ENCODE assay signal across 14 mouse cellular contexts in genomic region chr12:100001910-100002309, GRCm38 (mm10). TPM values are rescaled to one million over a fixed set of nuclear protein-coding genes. Genes with fewer than 3 reads are reported as not detected.
DNase-seq lines count a peak whose midpoint lies in the region; ATAC-seq and TF ChIP-seq lines count a peak whose summit lies in the region.
"Had no signal": no experiment of that assay in that cellular context is flagged by ENCODE, and none has a peak within 500 bp of the region (broad histone marks: within the 10 kb centered on the region; RNA-seq: fewer than 3 reads in every experiment).

No protein-coding gene starts in this region.

- H3K9me3 ChIP-seq in heart, embryonic 11.5 days (replicated peaks; ENCODE audit: control insufficient read depth, low read length), result no peaks in the 10 kb centered on the region
- no peaks in the 10 kb centered on the region for H3K9me3 ChIP-seq in midbrain, postnatal 0 days (ENCODE audit: low read length)
- H3K9me3 ChIP-seq in midbrain, embryonic 14.5 days (ENCODE audit: control insufficient read depth, low read length), result no peaks in the 10 kb centered on the region
- no peaks in the 10 kb centered on the region for H3K9me3 ChIP-seq in lung, embryonic 14.5 days (ENCODE audit: low read depth, low read length)
- H3K9me3 ChIP-seq in neural tube, embryonic 15.5 days (replicated peaks), result no peaks in the 10 kb centered on the region
- H3K9me3 ChIP-seq: embryonic facial prominence, embryonic 15.5 days; forebrain, embryonic 15.5 days; limb, embryonic 15.5 days; midbrain, embryonic 15.5 days had no signal

- no peak overlapping the region for H3K27ac ChIP-seq in heart, embryonic 11.5 days (ENCODE audit: low read depth, low read length)
- H3K27ac ChIP-seq in midbrain, postnatal 0 days (ENCODE audit: low read depth, low read length), result no peak overlapping the region
- no peak overlapping the region for H3K27ac ChIP-seq in midbrain, embryonic 14.5 days (replicated peaks; ENCODE audit: low read depth, low read length)
- 0 out of 2 replicates have a peak overlapping the region, but pooled peaks have one; percentile 3 for H3K27ac ChIP-seq in lung, embryonic 14.5 days (ENCODE audit: low read depth)
- H3K27ac ChIP-seq in neural tube, embryonic 15.5 days (replicated peaks), result no peak overlapping the region
- H3K27ac ChIP-seq: embryonic facial prominence, embryonic 15.5 days; forebrain, embryonic 15.5 days; limb, embryonic 15.5 days; midbrain, embryonic 15.5 days had no signal

- WGBS in heart, embryonic 11.5 days (ENCODE audit: insufficient replicate concordance), result 75% methylated on average over 3 of the region's 3 CpGs
- 78% methylated on average over 3 of the region's 3 CpGs for WGBS in midbrain, postnatal 0 days
- WGBS in midbrain, embryonic 14.5 days, result 87% methylated on average over 3 of the region's 3 CpGs
- WGBS in lung, embryonic 14.5 days, result 42% methylated on average over 3 of the region's 3 CpGs
- WGBS in neural tube, embryonic 15.5 days, result 79% methylated on average over 3 of the region's 3 CpGs

- no peaks in the 10 kb centered on the region for H3K36me3 ChIP-seq in heart, embryonic 11.5 days (ENCODE audit: control insufficient read depth, insufficient read depth, low read length)
- H3K36me3 ChIP-seq in midbrain, postnatal 0 days (ENCODE audit: insufficient read depth, low read length), result no peaks in the 10 kb centered on the region
- H3K36me3 ChIP-seq in midbrain, embryonic 14.5 days (ENCODE audit: control insufficient read depth, insufficient read depth, low read length), result no peaks in the 10 kb centered on the region
- H3K36me3 ChIP-seq in lung, embryonic 14.5 days (ENCODE audit: insufficient read depth), result no peaks in the 10 kb centered on the region
- H3K36me3 ChIP-seq in neural tube, embryonic 15.5 days, result no peaks in the 10 kb centered on the region
- H3K36me3 ChIP-seq: embryonic facial prominence, embryonic 15.5 days; forebrain, embryonic 15.5 days; limb, embryonic 15.5 days; midbrain, embryonic 15.5 days had no signal

- H3K4me3 ChIP-seq in heart, embryonic 11.5 days (ENCODE audit: low read depth, low read length), result no peak overlapping the region
- H3K4me3 ChIP-seq in midbrain, postnatal 0 days (ENCODE audit: low read depth, low read length), result no peak overlapping the region
- H3K4me3 ChIP-seq in midbrain, embryonic 14.5 days (replicated peaks; ENCODE audit: low read depth, low read length), result no peak overlapping the region
- H3K4me3 ChIP-seq in lung, embryonic 14.5 days (ENCODE audit: low read depth, low read length), result no peak overlapping the region
- H3K4me3 ChIP-seq in neural tube, embryonic 15.5 days (replicated peaks), result no peak overlapping the region
- H3K4me3 ChIP-seq: embryonic facial prominence, embryonic 15.5 days; forebrain, embryonic 15.5 days; limb, embryonic 15.5 days; midbrain, embryonic 15.5 days had no signal

- DNase-seq in heart, adult 18-20 months, result peak; percentile 41 to 51
- peak; percentile 17 for DNase-seq in midbrain, postnatal 0 days (ENCODE audit: low spot score)
- no peak for DNase-seq in midbrain, embryonic 14.5 days
- DNase-seq in lung, embryonic 14.5 days, result peak; percentile 96
- no peak for DNase-seq in right cerebral cortex, postnatal 10 days (ENCODE audit: low spot score in 2 of 2)
- DNase-seq: adrenal gland, postnatal 14 days; thymus, postnatal 25 days had no signal

- no peaks in the 10 kb centered on the region for H3K4me1 ChIP-seq in heart, embryonic 11.5 days (ENCODE audit: control insufficient read depth, insufficient read depth, low read length)
- no peaks in the 10 kb centered on the region for H3K4me1 ChIP-seq in midbrain, postnatal 0 days (ENCODE audit: insufficient read depth, low read length)
- H3K4me1 ChIP-seq in midbrain, embryonic 14.5 days (ENCODE audit: control insufficient read depth, insufficient read depth, low read length), result no peaks in the 10 kb centered on the region
- no peaks in the 10 kb centered on the region for H3K4me1 ChIP-seq in lung, embryonic 14.5 days (ENCODE audit: insufficient read depth)
- no peaks in the 10 kb centered on the region; the same call in 1 of the 2 replicates for H3K4me1 ChIP-seq in neural tube, embryonic 15.5 days
- H3K4me1 ChIP-seq: midbrain, embryonic 15.5 days had no signal

- no peak for ATAC-seq in heart, embryonic 11.5 days (replicated peaks; ENCODE audit: insufficient number of reproducible peaks, low FRiP score, low TSS enrichment)
- no peak for ATAC-seq in midbrain, postnatal 0 days (ENCODE audit: low FRiP score)
- ATAC-seq in midbrain, embryonic 14.5 days (ENCODE audit: low FRiP score, low TSS enrichment), result no peak
- ATAC-seq in lung, embryonic 14.5 days (ENCODE audit: insufficient read depth), result peak; percentile 85
- no peak for ATAC-seq in neural tube, embryonic 15.5 days (ENCODE audit: low FRiP score)
- ATAC-seq: forebrain, embryonic 15.5 days; midbrain, embryonic 15.5 days had no signal

- no peaks in the 10 kb centered on the region for H3K27me3 ChIP-seq in heart, embryonic 11.5 days (ENCODE audit: control insufficient read depth, insufficient read depth, low read length)
- H3K27me3 ChIP-seq in midbrain, postnatal 0 days (ENCODE audit: insufficient read depth, low read length), result no peaks in the 10 kb centered on the region
- no peaks in the 10 kb centered on the region for H3K27me3 ChIP-seq in midbrain, embryonic 14.5 days (ENCODE audit: control insufficient read depth, insufficient read depth, low read length)
- no peaks in the 10 kb centered on the region for H3K27me3 ChIP-seq in lung, embryonic 14.5 days (ENCODE audit: insufficient read depth, low read length)
- no peaks in the 10 kb centered on the region for H3K27me3 ChIP-seq in neural tube, embryonic 15.5 days (replicated peaks)
- H3K27me3 ChIP-seq: embryonic facial prominence, embryonic 15.5 days; forebrain, embryonic 15.5 days; limb, embryonic 15.5 days; midbrain, embryonic 15.5 days had no signal

- H3K9ac ChIP-seq in heart, embryonic 11.5 days (ENCODE audit: low read depth, low read length), result no peak overlapping the region
- H3K9ac ChIP-seq in midbrain, postnatal 0 days (replicated peaks; ENCODE audit: low read length, poor library complexity, severe bottlenecking), result no peak overlapping the region
- no peak overlapping the region for H3K9ac ChIP-seq in midbrain, embryonic 14.5 days (replicated peaks; ENCODE audit: low read length)
- H3K9ac ChIP-seq in lung, embryonic 14.5 days, result no peak overlapping the region
- no peak overlapping the region for H3K9ac ChIP-seq in neural tube, embryonic 15.5 days (replicated peaks)
- H3K9ac ChIP-seq: embryonic facial prominence, embryonic 15.5 days; forebrain, embryonic 15.5 days; limb, embryonic 15.5 days; midbrain, embryonic 15.5 days had no signal

- TF ChIP-seq CTCF in midbrain, postnatal 0 days (IDR thresholded peaks at IDR 0.05), result no peak
- TF ChIP-seq CTCF in lung, embryonic 14.5 days (IDR thresholded peaks at IDR 0.05; ENCODE audit: low read depth), result no peak

- no peak overlapping the region for H3K4me2 ChIP-seq in heart, embryonic 11.5 days
- no peak overlapping the region for H3K4me2 ChIP-seq in midbrain, postnatal 0 days (ENCODE audit: low read depth, low read length, poor library complexity, severe bottlenecking)
- no peak overlapping the region for H3K4me2 ChIP-seq in midbrain, embryonic 14.5 days (ENCODE audit: low read length)
- no peak overlapping the region for H3K4me2 ChIP-seq in lung, embryonic 14.5 days
- no peak overlapping the region for H3K4me2 ChIP-seq in neural tube, embryonic 15.5 days
- H3K4me2 ChIP-seq: embryonic facial prominence, embryonic 15.5 days; forebrain, embryonic 15.5 days; limb, embryonic 15.5 days; midbrain, embryonic 15.5 days had no signal

RNA-seq across cellular contexts. Expression of gene Kcnk13, which starts 37.6 kb away (rescaled TPM):
- total RNA-seq in heart, adult 18-20 months (2021), result under 1 TPM; 0.46 to 0.47 TPM
- polyA plus RNA-seq in heart, embryonic 11.5 days (2014; fragmentation: Nextera tagmentation; extraction: Ambion mirVana), result 0.17 and 0.37 TPM in 2 replicates
- 1.5 and 1.9 TPM in 2 replicates for total RNA-seq in midbrain, postnatal 0 days (2014; rRNA removed)
- 1.3 and 1.4 TPM in 2 replicates for polyA plus RNA-seq in midbrain, postnatal 0 days (2015; fragmentation: Nextera tagmentation; extraction: Ambion mirVana)
- polyA plus RNA-seq in midbrain, embryonic 14.5 days (2014; fragmentation: Nextera tagmentation; extraction: Ambion mirVana), result 0.24 and 0.79 TPM in 2 replicates
- 2.7 and 3.6 TPM in 2 replicates for polyA plus RNA-seq in lung, embryonic 14.5 days (2014; fragmentation: Nextera tagmentation; extraction: Ambion mirVana)
- polyA plus RNA-seq in neural tube, embryonic 15.5 days (2015; fragmentation: Nextera tagmentation; extraction: Ambion mirVana), result 0.83 and 1.1 TPM in 2 replicates
- polyA plus RNA-seq: C2C12 had no signal

Comparison
In these comparisons a context has a peak if more than half of its experiments do, and no peak if none do; other contexts are left out.
1. DNase-seq: peak in heart, adult 18-20 months (2 of 2), midbrain, postnatal 0 days (single experiment) and lung, embryonic 14.5 days (single experiment); none in midbrain, embryonic 14.5 days (single experiment) and right cerebral cortex, postnatal 10 days (0 of 2).